Mouse (Mus musculus) testis, adult 2 months (tissue): ENCODE results near the gene Mdga2.

Experiments used
- CTCF ChIP-seq: fragments of 200-500 bp; IDR thresholded peaks from 2 replicates; pipeline ENCODE4 v1.5.1; 2012; ENCODE audit warnings: low read depth, mild to moderate bottlenecking, inconsistent platforms, low read length, moderate library complexity; ENCODE audit not compliant: control insufficient read depth, insufficient read depth, insufficient replicate concordance
- POLR2A ChIP-seq: fragments of 200-500 bp; IDR thresholded peaks from 2 replicates; pipeline ENCODE4 v1.6.1; 2012; ENCODE audit warnings: low read depth, mild to moderate bottlenecking, inconsistent platforms, low read length, moderate library complexity; ENCODE audit not compliant: control insufficient read depth

DNA sequence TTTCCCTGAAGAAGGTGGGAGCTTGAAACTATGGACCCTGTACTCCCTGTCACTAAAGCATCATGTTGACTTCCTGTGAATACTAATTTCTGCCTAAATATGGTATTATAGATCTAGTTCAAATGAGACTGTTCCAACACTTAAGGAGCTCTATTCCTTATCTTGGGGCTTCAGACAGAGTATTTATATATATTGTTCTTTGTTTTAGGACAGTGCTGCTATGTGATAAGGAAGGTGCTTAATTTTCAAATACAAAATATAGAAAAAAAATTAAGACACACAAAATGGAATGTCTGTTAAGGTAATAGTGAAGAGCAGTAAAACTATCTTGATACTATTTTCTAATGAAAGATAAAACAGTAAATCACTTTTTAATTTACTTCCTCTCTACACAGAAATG, 517.3 kb downstream of the Mdga2 start:
- TF ChIP-seq POLR2A (no peak), CTCF (no peak)
